Mouse (Mus musculus) right cerebral cortex, postnatal 10 days (tissue): ENCODE data around the gene Asxl2.
"Not testable (repeated sequence)": the region's sequence is repeated elsewhere in the genome, so short reads cannot be mapped to it uniquely, and the experiment has no call there.

Source experiments
- DNase-seq, 2 experiments: peaks; one replicate each; pipeline ENCODE4 v3.0.0; 2021; ENCODE audit warnings: low spot score in 2 of 2

Gene Asxl2

GRCm38 (mm10) chr12:3426530-3427034 lies at the start of gene Asxl2:
Gene Asxl2 (plus strand): TSS chr12:3426857.
- DNase-seq = peak; percentile 100

GRCm38 (mm10) chr12:3377190-3377589 lies 49.5 kb upstream of the Asxl2 start:
- no peak for DNase-seq

GRCm38 (mm10) chr12:3377755-3378154 lies 48.9 kb upstream of the Asxl2 start:
- DNase-seq = no peak

GRCm38 (mm10) chr12:3384860-3385259 lies 41.8 kb upstream of the Asxl2 start:
- no peak for DNase-seq

- DNase-seq = peak in 1 of 2 experiments; percentile 37
These were observed 41.4 kb upstream of the Asxl2 start for GRCm38 (mm10) chr12:3385271-3385670.

GRCm38 (mm10) chr12:3385940-3386339 lies 40.7 kb upstream of the Asxl2 start:
- DNase-seq = peak; percentile 48 to 64

- no peak for DNase-seq
These were observed 38.8 kb upstream of the Asxl2 start for GRCm38 (mm10) chr12:3387891-3388290.

- peak in 1 of 2 experiments; percentile 28 for DNase-seq
These were observed 37.3 kb upstream of the Asxl2 start for GRCm38 (mm10) chr12:3389394-3389793.

GRCm38 (mm10) chr12:3390071-3390470 lies 36.6 kb upstream of the Asxl2 start:
- DNase-seq = no peak

GRCm38 (mm10) chr12:3390577-3391262 lies 35.9 kb upstream of the Asxl2 start:
- peak; percentile 86 to 89 for DNase-seq

GRCm38 (mm10) chr12:3391276-3391675 lies 35.4 kb upstream of the Asxl2 start:
- no peak for DNase-seq

- DNase-seq = no peak
These were observed 33.5 kb upstream of the Asxl2 start for GRCm38 (mm10) chr12:3393140-3393539.

GRCm38 (mm10) chr12:3396931-3397330 lies 29.7 kb upstream of the Asxl2 start:
- peak in 1 of 2 experiments; percentile 47 for DNase-seq

GRCm38 (mm10) chr12:3405662-3406061 lies 21.0 kb upstream of the Asxl2 start:
- DNase-seq = not testable (repeated sequence)

GRCm38 (mm10) chr12:3406585-3406984 lies 20.1 kb upstream of the Asxl2 start:
- peak; percentile 61 to 76 for DNase-seq

- DNase-seq = no peak
These were observed 11.7 kb upstream of the Asxl2 start for GRCm38 (mm10) chr12:3414956-3415355.

- no peak for DNase-seq
These were observed 7.9 kb upstream of the Asxl2 start for GRCm38 (mm10) chr12:3418761-3419160.

GRCm38 (mm10) chr12:3420519-3420918 lies 6.1 kb upstream of the Asxl2 start:
- DNase-seq = peak in 1 of 2 experiments; percentile 1

- DNase-seq = no peak
These were observed 3.9 kb upstream of the Asxl2 start for GRCm38 (mm10) chr12:3422786-3423185.

GRCm38 (mm10) chr12:3424179-3424578 lies 2.5 kb upstream of the Asxl2 start:
- DNase-seq = peak; percentile 49 to 51

- peak; percentile 62 to 70 for DNase-seq
These were observed 999 bp upstream of the Asxl2 start for GRCm38 (mm10) chr12:3425375-3426341.
